Mouse (Mus musculus) C2C12 (cell line): Measurements from ENCODE around the gene Ctnnbl1. TPM values are rescaled to one million over a fixed set of nuclear protein-coding genes. Genes with fewer than 3 reads are reported as not detected.

Experiments
- H3K27me3 ChIP-seq: one replicate; pipeline ENCODE4 v1.6.1; 2011; ENCODE audit not compliant: control insufficient read depth, insufficient read depth, insufficient read length
- H3K36me3 ChIP-seq: one replicate; pipeline ENCODE4 v1.6.1; 2011; ENCODE audit not compliant: control insufficient read depth, insufficient read depth
- H3K4me3 ChIP-seq: one replicate; pipeline ENCODE4 v1.5.1; 2011; ENCODE audit warnings: mild to moderate bottlenecking, control low read depth; ENCODE audit not compliant: poor library complexity, insufficient read depth, severe bottlenecking
- H3K79me2 ChIP-seq: one replicate; pipeline ENCODE4 v1.6.1; 2011; ENCODE audit not compliant: control insufficient read depth, insufficient read depth
- H3K79me3 ChIP-seq: one replicate; pipeline ENCODE4 v1.6.1; 2011; ENCODE audit warnings: low read depth, control low read depth
- H3ac ChIP-seq: one replicate; pipeline ENCODE3; 2011; ENCODE audit warnings: low read depth; ENCODE audit not compliant: control insufficient read depth, insufficient read length
- CEBPB ChIP-seq: IDR thresholded peaks from one replicate; pipeline ENCODE4 v1.6.1; 2011; ENCODE audit warnings: low read depth, mild to moderate bottlenecking, control low read depth, moderate library complexity
- CTCF ChIP-seq: IDR thresholded peaks from one replicate; pipeline ENCODE4 v1.5.1; 2011; ENCODE audit not compliant: control insufficient read depth, insufficient read depth, insufficient read length
- FOSL1 ChIP-seq: IDR thresholded peaks from one replicate; pipeline ENCODE4 v1.8.0; 2011; ENCODE audit warnings: mild to moderate bottlenecking, low read length; ENCODE audit not compliant: poor library complexity, insufficient read depth, severe bottlenecking
- MAX ChIP-seq: IDR thresholded peaks from one replicate; pipeline ENCODE4 v1.6.1; 2011; ENCODE audit warnings: mild to moderate bottlenecking, control low read depth
- MYOD1 ChIP-seq: IDR thresholded peaks from one replicate; pipeline ENCODE4 v1.6.1; 2011; ENCODE audit warnings: low read depth; ENCODE audit not compliant: control insufficient read depth, insufficient read length
- MYOG ChIP-seq: IDR thresholded peaks from one replicate; pipeline ENCODE4 v1.6.1; 2011; ENCODE audit not compliant: control insufficient read depth, insufficient read length; ENCODE audit errors: extremely low read depth
- USF1 ChIP-seq: IDR thresholded peaks from one replicate; pipeline ENCODE4 v1.6.1; 2011; ENCODE audit warnings: low read depth, mild to moderate bottlenecking, control low read depth, moderate library complexity
- polyA plus RNA-seq: library from polyadenylated mRNA; unstranded; fragments of >200 nt; fragmentation: generic; extraction: Trizol; gene quantifications from one replicate; pipeline ENCODE4 v1.2.1, GENCODE M21; 2012; ENCODE audit warnings: missing spikeins

Gene Ctnnbl1
- polyA plus RNA-seq, 1 experiment = 42.0 TPM

DNA sequence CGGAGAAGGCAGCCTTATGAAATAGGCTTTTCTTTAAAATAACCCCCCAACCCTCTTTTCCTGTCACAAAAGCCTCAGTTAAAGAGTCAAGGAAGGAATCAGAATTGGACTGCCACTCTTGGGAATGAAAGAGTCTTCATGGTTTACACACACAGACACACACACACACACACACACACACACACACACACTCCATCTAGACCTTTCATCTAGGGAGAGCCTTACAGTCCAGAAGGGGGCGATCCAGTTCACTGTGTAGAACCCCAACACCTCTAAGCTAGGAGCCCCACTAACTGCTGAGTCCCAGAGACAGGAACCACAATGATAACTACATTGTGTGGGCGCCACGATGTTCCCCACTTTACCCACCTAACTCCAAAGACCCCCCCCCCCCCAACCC, 176.5 kb downstream of the Ctnnbl1 start:
- no peak for TF ChIP-seq USF1
- TF ChIP-seq MAX = no peak
- no peak for TF ChIP-seq MYOG
- no peak for TF ChIP-seq FOSL1
- TF ChIP-seq MYOD1 = no peak
- TF ChIP-seq CTCF = no peak
- TF ChIP-seq CEBPB = no peak
- Histone ChIP-seq H3K36me3 (no peaks in the 10 kb centered on the region), H3K27me3 (peaks cover 27% of the 10 kb centered on the region), H3K4me3 (no peak overlapping the region), H3K79me2 (no peaks in the 10 kb centered on the region), H3K79me3 (no peaks in the 10 kb centered on the region), H3ac (no peak overlapping the region)

DNA sequence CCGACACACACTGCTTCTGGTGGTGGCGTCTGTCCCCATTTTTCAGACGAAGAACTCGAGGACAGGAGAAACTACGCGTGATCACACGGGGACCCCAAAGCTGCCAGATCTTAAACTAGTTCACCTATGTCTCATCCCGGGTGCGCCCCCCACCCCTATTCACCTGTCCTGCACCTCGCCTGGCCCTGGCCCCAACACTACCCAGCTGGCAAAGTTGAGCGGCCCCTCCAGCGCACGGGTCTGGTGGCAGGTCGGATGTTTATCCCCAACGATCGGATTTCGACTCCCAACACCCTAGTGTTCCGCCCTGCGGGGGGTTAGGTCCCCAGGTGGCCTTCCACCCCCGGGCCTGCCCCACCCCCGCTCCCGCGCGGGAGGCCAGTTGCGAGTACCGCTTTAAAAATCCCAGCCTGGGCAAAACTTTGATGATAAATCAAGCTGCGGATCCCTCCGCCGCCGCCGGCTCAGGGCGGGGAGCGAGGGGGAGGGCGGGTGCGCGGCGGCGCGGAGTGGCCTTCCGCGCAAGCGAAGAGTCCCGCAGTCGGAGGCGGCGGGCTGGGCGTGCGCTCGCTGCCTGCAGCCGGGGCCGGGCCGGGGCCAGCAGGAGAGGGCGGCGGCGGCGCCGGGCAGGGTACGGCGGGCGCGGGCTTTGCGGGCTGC, 177.0 kb downstream of the Ctnnbl1 start, which contains the start of gene Vstm2l:
Gene Vstm2l (plus strand): TSS at position 549 of the 660 bp plus-strand sequence.
- H3K36me3 ChIP-seq = no peaks in the 10 kb centered on the region
- no peak within 1 kb of the TSS for H3ac ChIP-seq
- no peaks in the 10 kb centered on the region for H3K79me2 ChIP-seq
- TF ChIP-seq MYOG = no peak
- no peak for TF ChIP-seq FOSL1
- no peak for TF ChIP-seq CTCF
- TF ChIP-seq CEBPB = no peak
- no peak for TF ChIP-seq USF1
- no peak for TF ChIP-seq MYOD1
- no peak for TF ChIP-seq MAX
- no peak within 1 kb of the TSS for H3K4me3 ChIP-seq
- no peaks in the 10 kb centered on the region for H3K79me3 ChIP-seq
- H3K27me3 ChIP-seq = peaks cover 29% of the 10 kb centered on the region

GRCm38 (mm10) chr2:157914889-157915517, 177.8 kb downstream of the Ctnnbl1 start:
- Histone ChIP-seq H3K79me3 (no peaks in the 10 kb centered on the region), H3K79me2 (no peaks in the 10 kb centered on the region), H3K27me3 (peaks cover 30% of the 10 kb centered on the region), H3K4me3 (no peak overlapping the region), H3K36me3 (no peaks in the 10 kb centered on the region), H3ac (no peak overlapping the region)
- TF ChIP-seq FOSL1 (no peak), MAX (no peak), MYOD1 (no peak), USF1 (no peak), MYOG (no peak), CTCF (no peak), CEBPB (no peak)

DNA sequence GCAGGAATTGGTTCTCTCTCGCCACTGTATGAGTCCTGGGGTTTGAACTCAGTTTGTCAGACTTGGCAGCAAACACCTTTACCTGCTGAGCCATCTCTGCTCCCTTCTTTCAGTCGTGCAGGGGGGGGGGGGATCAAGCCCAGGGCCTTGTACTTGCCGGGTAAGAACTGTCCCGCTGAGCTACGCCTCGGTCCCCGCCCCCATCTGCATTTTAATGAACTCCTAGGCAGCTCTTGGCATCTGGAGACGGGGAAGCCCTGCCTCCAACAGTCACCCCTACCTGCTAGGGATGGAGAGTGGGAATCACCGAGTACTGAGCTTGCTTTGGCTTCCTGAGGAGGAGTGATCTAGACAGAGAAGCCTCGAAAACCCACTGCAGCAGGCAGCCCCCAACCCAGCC, 181.3 kb downstream of the Ctnnbl1 start:
- H3K79me3 ChIP-seq = no peaks in the 10 kb centered on the region
- H3K27me3 ChIP-seq = peaks cover 64% of the 10 kb centered on the region

GRCm38 (mm10) chr2:157921551-157921950, 184.3 kb downstream of the Ctnnbl1 start:
- TF ChIP-seq CEBPB (no peak), MYOG (no peak), USF1 (no peak), MYOD1 (no peak), FOSL1 (no peak), CTCF (no peak), MAX (no peak)
- no peaks in the 10 kb centered on the region for H3K79me2 ChIP-seq
- H3K27me3 ChIP-seq = peaks cover 84% of the 10 kb centered on the region
- no peak overlapping the region for H3ac ChIP-seq
- H3K79me3 ChIP-seq = no peaks in the 10 kb centered on the region
- no peaks in the 10 kb centered on the region for H3K36me3 ChIP-seq
- H3K4me3 ChIP-seq = no peak overlapping the region

More for the DNA sequence above, 181.3 kb downstream of the Ctnnbl1 start:
- H3K79me2 ChIP-seq = no peaks in the 10 kb centered on the region
- no peak overlapping the region for H3K4me3 ChIP-seq
- no peak overlapping the region for H3ac ChIP-seq
- H3K36me3 ChIP-seq = no peaks in the 10 kb centered on the region
- TF ChIP-seq MAX (no peak), USF1 (no peak), MYOG (no peak), CTCF (no peak)

DNA sequence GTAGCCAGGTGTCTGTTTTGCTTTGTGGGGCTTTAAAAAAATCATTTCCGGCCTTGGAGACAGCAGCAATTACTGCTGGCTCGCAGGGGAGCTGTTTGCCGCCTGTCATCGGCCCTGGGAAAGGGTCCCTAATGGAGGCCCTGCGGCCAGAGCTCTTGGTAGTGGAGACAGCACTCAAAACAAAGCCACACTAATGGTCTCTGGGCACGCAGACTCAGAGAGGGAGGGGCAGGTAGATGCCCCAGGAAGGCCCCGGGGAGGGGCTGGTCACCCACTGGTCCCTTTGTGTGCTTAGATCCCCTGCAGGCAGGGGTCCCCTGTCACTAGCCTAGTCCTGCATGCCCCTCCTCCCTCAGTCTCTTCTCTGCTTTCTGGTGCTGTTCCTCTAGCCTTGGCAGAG, 186.2 kb downstream of the Ctnnbl1 start:
- no peak overlapping the region for H3K4me3 ChIP-seq
- H3K27me3 ChIP-seq = peaks cover 89% of the 10 kb centered on the region
- no peak for TF ChIP-seq FOSL1

More for the DNA sequence above, 186.2 kb downstream of the Ctnnbl1 start:
- Histone ChIP-seq H3K79me3 (no peaks in the 10 kb centered on the region), H3ac (no peak overlapping the region), H3K79me2 (no peaks in the 10 kb centered on the region), H3K36me3 (no peaks in the 10 kb centered on the region)
